Mouse (Mus musculus) adrenal gland, adult 8-10 months (tissue): ENCODE data around the gene Sgcd. TPM values are rescaled to one million over a fixed set of nuclear protein-coding genes. Genes with fewer than 3 reads are reported as not detected.
A peak's percentile ranks its signal among the peaks of the same experiment; 100 is the strongest.
"Not testable (repeated sequence)": the region's sequence is repeated elsewhere in the genome, so short reads cannot be mapped to it uniquely, and the experiment has no call there.

Source experiments
- DNase-seq: peaks from one replicate; pipeline ENCODE4 v3.0.0; 2022
- total RNA-seq, 4 experiments: library from RNA; stranded (reverse); gene quantifications; 2 replicates each; pipeline ENCODE4 v1.2.4; 2022

Gene Sgcd
- total RNA-seq, 4 experiments from 2014 or later, result 7.8 to 18.0 (median 8.9) TPM

GRCm38 (mm10) chr11:47776019-47776418, 212.8 kb downstream of the Sgcd start:
- DNase-seq, result no peak

- DNase-seq, result no peak
Observed at GRCm38 (mm10) chr11:47765859-47766258, 222.9 kb downstream of the Sgcd start.

DNA sequence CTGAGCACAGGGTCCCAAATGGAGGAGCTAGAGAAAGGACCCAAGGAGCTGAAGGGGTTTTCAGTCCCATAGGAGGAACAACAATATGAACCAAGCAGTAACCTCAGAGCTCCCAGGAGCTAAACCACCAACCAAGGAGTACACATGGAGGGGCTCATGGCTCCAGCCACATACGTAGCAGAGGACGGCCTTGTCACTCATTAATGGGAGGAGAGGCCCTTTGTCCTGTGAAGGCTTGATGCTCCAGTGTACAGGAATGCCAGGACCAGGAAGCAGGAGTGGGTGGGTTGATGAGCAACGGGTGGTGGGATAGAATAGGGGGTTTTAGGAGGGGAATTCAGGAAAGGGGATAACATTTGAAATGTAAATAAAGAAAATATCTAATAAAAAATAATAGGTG, 225.2 kb downstream of the Sgcd start:
- not testable (repeated sequence) for DNase-seq

DNA sequence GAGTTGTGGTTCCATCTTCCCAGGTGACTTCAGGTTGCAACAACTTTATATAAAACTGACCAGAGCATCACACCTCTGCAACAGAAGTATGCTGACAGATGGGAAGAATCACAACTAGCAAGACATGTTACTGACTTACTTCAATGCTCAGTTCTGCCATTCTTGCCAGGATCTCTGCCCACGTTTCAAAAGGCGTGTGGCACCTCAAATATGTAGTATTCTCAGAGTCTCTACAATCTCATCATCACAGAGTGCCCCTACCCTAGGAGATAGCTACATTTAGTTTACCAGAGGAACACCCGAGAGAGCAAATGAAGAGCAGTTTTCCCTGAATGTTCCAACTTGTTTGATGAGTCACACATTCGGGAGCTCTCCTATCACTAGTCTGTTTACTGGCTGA, 229.8 kb downstream of the Sgcd start:
- no peak for DNase-seq

GRCm38 (mm10) chr11:47742806-47743205, 246.0 kb downstream of the Sgcd start:
- no peak for DNase-seq

- DNase-seq, result no peak
Observed at GRCm38 (mm10) chr11:47704930-47705787, 283.6 kb downstream of the Sgcd start.

DNA sequence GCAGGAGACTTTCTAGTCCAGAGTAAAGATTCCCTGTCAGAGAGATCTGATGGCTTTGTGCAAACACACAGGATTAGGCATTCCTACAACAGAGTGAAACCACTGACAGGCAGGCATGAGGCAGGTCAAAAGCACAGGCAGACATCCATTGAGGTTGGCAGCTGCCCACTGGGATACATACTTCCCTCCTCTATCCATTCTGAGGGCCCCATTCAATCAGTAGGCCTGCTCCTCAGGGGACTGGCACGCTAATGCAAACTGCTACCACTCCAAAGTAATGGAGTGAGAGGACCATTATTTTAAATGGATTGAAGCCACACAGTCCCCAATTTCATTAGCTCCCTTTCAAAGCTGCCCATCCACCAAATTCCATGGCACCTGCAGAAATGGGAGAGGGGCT, 293.2 kb downstream of the Sgcd start:
- no peak for DNase-seq

- peak; percentile 3 for DNase-seq
Observed at GRCm38 (mm10) chr11:47658135-47658534, 330.6 kb downstream of the Sgcd start.

DNA sequence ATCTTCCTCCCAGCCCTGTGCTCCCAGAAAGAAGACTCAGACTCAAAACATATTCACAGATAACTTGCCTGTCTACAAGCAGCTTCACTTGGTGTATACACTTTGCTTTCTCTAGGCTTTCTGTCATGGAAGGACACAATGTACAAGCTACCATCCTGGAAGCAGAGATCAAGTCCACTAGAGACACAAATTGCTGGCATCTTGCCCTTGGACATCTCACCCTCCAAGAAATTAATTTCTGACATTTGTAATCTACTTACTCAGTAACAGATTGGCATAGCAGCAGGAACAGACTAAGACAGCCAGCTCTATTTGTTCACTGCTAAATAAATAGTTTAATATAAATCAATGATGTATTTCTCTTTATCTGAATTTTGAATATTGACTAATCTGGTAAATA, 342.9 kb downstream of the Sgcd start:
- no peak for DNase-seq

GRCm38 (mm10) chr11:47641567-47642259, 347.1 kb downstream of the Sgcd start:
- DNase-seq, result no peak

DNA sequence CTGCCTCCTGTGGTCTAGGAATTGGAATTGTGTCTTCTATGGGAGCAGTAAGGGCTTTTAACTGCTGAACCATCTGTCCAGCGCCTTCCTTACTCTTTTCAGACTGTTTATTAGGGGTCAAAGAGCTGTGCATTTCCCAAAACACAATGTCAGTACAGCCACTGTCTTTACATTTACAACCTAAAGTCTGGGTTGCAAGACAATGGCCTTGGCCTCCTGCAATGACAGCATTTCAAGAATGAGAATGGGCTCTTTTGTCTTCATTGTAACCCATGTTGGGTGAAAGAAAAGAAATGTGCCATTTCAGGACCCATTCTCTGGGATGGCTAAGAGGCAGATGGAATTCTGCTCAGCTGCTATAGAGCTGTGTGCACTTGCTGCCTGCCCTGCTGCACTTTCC, 348.2 kb downstream of the Sgcd start:
- DNase-seq, result no peak

GRCm38 (mm10) chr11:47630186-47630585, 358.6 kb downstream of the Sgcd start:
- no peak for DNase-seq

- no peak for DNase-seq
Observed at GRCm38 (mm10) chr11:47609892-47610291, 378.9 kb downstream of the Sgcd start.

DNA sequence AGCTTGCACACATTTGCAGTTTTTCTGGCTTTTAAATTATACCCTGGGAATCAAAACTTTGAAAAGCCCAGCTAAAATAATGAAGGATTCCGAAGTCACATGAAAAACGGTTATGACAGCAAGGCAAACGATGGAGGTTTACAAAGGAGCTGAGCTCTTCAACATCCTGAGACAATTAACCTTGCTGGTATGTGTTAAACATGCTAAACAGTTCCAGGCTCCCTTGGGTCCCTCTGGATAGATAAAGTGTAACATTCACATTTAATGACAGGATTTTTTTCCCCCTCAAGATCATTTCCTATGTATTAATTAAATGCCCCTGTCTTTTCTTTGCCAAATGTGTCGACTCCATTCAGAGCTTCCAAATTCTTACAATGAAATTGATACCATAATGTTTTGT, 414.1 kb downstream of the Sgcd start:
- no peak for DNase-seq

DNA sequence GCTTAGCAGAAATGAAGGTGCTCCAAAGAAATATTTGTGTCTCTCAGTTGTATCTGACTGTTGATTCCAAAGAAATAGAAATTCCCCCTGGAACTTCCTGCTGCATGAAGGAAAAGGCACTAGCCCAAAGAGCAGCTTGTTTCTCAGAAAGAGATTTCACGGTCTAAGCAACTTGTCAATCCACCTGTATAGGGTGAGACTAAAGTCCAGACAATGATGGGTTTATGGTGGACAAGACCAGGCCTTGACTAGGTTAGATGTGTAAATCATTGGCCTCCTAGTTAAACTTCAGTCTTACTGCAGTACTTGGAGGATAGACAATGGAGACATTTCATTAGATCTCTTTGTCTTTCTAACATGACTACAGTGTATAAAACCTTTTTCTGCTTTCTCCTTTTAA, 420.3 kb downstream of the Sgcd start:
- DNase-seq, result no peak

DNA sequence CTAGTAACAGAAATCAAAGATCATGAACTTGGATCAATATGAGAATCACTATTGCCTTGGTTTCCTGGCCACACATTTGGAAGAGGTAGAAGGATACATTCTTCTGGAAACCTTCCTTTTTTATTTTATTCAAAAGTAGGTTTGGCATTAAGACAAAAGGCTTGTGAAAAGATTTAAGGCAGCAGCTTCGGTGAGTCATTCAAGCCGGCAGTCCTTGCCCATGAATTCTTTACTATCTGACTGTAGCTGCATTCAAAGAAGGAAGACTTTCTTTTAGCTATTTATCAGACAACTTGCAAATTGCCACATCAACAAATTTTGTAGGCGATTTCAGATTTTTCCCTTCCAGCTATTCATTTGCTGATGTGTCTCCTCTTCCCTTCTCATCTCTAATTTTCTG, 422.6 kb downstream of the Sgcd start:
- peak; percentile 3 for DNase-seq

- DNase-seq, result no peak
Observed at GRCm38 (mm10) chr11:47524845-47525244, 463.9 kb downstream of the Sgcd start.

DNA sequence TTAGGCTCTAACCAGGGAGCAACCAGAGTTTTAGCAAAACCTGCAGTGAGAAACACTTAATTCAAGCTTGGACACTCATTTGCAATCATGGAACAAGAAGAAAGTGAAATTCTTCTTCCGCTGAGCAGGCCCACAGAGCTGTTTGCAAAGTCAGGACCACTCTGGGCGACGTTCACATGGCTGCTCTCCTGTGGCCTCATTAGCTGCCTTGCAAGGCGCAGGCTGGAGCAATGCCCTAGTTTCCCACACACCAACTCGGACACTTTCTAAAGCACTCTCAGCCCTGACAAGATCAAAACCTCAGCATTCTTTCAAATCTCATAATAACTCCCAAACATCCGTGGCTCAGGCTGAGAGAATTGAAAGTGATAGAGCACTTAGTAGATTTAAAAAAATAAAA, 480.7 kb downstream of the Sgcd start:
- no peak for DNase-seq

- not testable (repeated sequence) for DNase-seq
Observed at GRCm38 (mm10) chr11:47503236-47503635, 485.5 kb downstream of the Sgcd start.

- no peak for DNase-seq
Observed at GRCm38 (mm10) chr11:47473493-47474230, 515.1 kb downstream of the Sgcd start.

GRCm38 (mm10) chr11:47460700-47461099, 528.1 kb downstream of the Sgcd start:
- not testable (repeated sequence) for DNase-seq

- DNase-seq, result no peak
Observed at GRCm38 (mm10) chr11:47460149-47460548, 528.6 kb downstream of the Sgcd start.

GRCm38 (mm10) chr11:47459214-47459613, 529.6 kb downstream of the Sgcd start:
- no peak for DNase-seq
